Mouse (Mus musculus) C2C12 (cell line): ENCODE results near the gene Lrr1. TPM values are rescaled to one million over a fixed set of nuclear protein-coding genes. Genes with fewer than 3 reads are reported as not detected.
A peak's percentile ranks its signal among the peaks of the same experiment; 100 is the strongest.

Experiments used
- H3K27me3 ChIP-seq: one replicate; pipeline ENCODE4 v1.6.1; 2011; ENCODE audit not compliant: control insufficient read depth, insufficient read depth, insufficient read length
- H3K36me3 ChIP-seq: one replicate; pipeline ENCODE4 v1.6.1; 2011; ENCODE audit not compliant: control insufficient read depth, insufficient read depth
- H3K4me3 ChIP-seq: one replicate; pipeline ENCODE4 v1.5.1; 2011; ENCODE audit warnings: mild to moderate bottlenecking, control low read depth; ENCODE audit not compliant: poor library complexity, insufficient read depth, severe bottlenecking
- H3K79me2 ChIP-seq: one replicate; pipeline ENCODE4 v1.6.1; 2011; ENCODE audit not compliant: control insufficient read depth, insufficient read depth
- H3K79me3 ChIP-seq: one replicate; pipeline ENCODE4 v1.6.1; 2011; ENCODE audit warnings: low read depth, control low read depth
- H3ac ChIP-seq: one replicate; pipeline ENCODE3; 2011; ENCODE audit warnings: low read depth; ENCODE audit not compliant: control insufficient read depth, insufficient read length
- CEBPB ChIP-seq: IDR thresholded peaks from one replicate; pipeline ENCODE4 v1.6.1; 2011; ENCODE audit warnings: low read depth, mild to moderate bottlenecking, control low read depth, moderate library complexity
- CTCF ChIP-seq: IDR thresholded peaks from one replicate; pipeline ENCODE4 v1.5.1; 2011; ENCODE audit not compliant: control insufficient read depth, insufficient read depth, insufficient read length
- FOSL1 ChIP-seq: IDR thresholded peaks from one replicate; pipeline ENCODE4 v1.8.0; 2011; ENCODE audit warnings: mild to moderate bottlenecking, low read length; ENCODE audit not compliant: poor library complexity, insufficient read depth, severe bottlenecking
- MAX ChIP-seq: IDR thresholded peaks from one replicate; pipeline ENCODE4 v1.6.1; 2011; ENCODE audit warnings: mild to moderate bottlenecking, control low read depth
- MYOD1 ChIP-seq: IDR thresholded peaks from one replicate; pipeline ENCODE4 v1.6.1; 2011; ENCODE audit warnings: low read depth; ENCODE audit not compliant: control insufficient read depth, insufficient read length
- MYOG ChIP-seq: IDR thresholded peaks from one replicate; pipeline ENCODE4 v1.6.1; 2011; ENCODE audit not compliant: control insufficient read depth, insufficient read length; ENCODE audit errors: extremely low read depth
- USF1 ChIP-seq: IDR thresholded peaks from one replicate; pipeline ENCODE4 v1.6.1; 2011; ENCODE audit warnings: low read depth, mild to moderate bottlenecking, control low read depth, moderate library complexity
- polyA plus RNA-seq: library from polyadenylated mRNA; unstranded; fragments of >200 nt; fragmentation: generic; extraction: Trizol; gene quantifications from one replicate; pipeline ENCODE4 v1.2.1, GENCODE M21; 2012; ENCODE audit warnings: missing spikeins

Lrr1 gene
- polyA plus RNA-seq, 1 experiment: 30.4 TPM

- Histone ChIP-seq H3K36me3 (peaks cover 51% of the 10 kb centered on the region), H3K4me3 (peak within 1 kb of the TSS; percentile 89), H3K79me2 (peaks cover 79% of the 10 kb centered on the region), H3K27me3 (no peaks in the 10 kb centered on the region), H3K79me3 (peaks cover 54% of the 10 kb centered on the region), H3ac (peak within 1 kb of the TSS; percentile 90)
- TF ChIP-seq MYOD1 (no peak), MAX (no peak), MYOG (no peak), CTCF (no peak), FOSL1 (no peak), CEBPB (no peak), USF1 (no peak)
Measured at GRCm38 (mm10) chr12:69198164-69198535, 29.5 kb downstream of the Lrr1 start, which contains the start of gene Dnaaf2. Dnaaf2 (minus strand) TSS chr12:69198429.

GRCm38 (mm10) chr12:69198985-69199384, 30.4 kb downstream of the Lrr1 start:
- peaks cover 50% of the 10 kb centered on the region for H3K79me3 ChIP-seq
- H3K36me3 ChIP-seq: peaks cover 47% of the 10 kb centered on the region
- TF ChIP-seq CTCF (no peak), CEBPB (no peak), MYOG (no peak)
- H3K4me3 ChIP-seq: no peak overlapping the region
- H3K79me2 ChIP-seq: peaks cover 70% of the 10 kb centered on the region
- H3K27me3 ChIP-seq: no peaks in the 10 kb centered on the region
- no peak overlapping the region for H3ac ChIP-seq

- no peaks in the 10 kb centered on the region for H3K27me3 ChIP-seq
- peaks cover 18% of the 10 kb centered on the region for H3K79me2 ChIP-seq
- H3K36me3 ChIP-seq: peaks cover 51% of the 10 kb centered on the region
- peaks cover 8% of the 10 kb centered on the region for H3K79me3 ChIP-seq
- no peak for TF ChIP-seq FOSL1
- no peak for TF ChIP-seq USF1
- no peak for TF ChIP-seq MYOG
- TF ChIP-seq CEBPB: no peak
- no peak for TF ChIP-seq MYOD1
- TF ChIP-seq MAX: no peak
- no peak for TF ChIP-seq CTCF
- H3ac ChIP-seq: no peak within 1 kb of the TSS
- H3K4me3 ChIP-seq: no peak within 1 kb of the TSS
Measured at GRCm38 (mm10) chr12:69204052-69204833, 35.6 kb downstream of the Lrr1 start, which contains the start of gene Gm49384. Gm49384 (minus strand) TSS chr12:69204267.

GRCm38 (mm10) chr12:69207396-69207795, 38.8 kb downstream of the Lrr1 start:
- Histone ChIP-seq H3K27me3 (no peaks in the 10 kb centered on the region), H3K79me3 (peaks cover 2% of the 10 kb centered on the region), H3ac (no peak overlapping the region), H3K4me3 (no peak overlapping the region), H3K79me2 (no peaks in the 10 kb centered on the region), H3K36me3 (peaks cover 46% of the 10 kb centered on the region)
- TF ChIP-seq CTCF: no peak
- TF ChIP-seq MAX: no peak
- no peak for TF ChIP-seq MYOD1
- no peak for TF ChIP-seq CEBPB
- TF ChIP-seq FOSL1: no peak
- TF ChIP-seq MYOG: no peak
- no peak for TF ChIP-seq USF1

GRCm38 (mm10) chr12:69207926-69208325, 39.3 kb downstream of the Lrr1 start:
- Histone ChIP-seq H3ac (no peak overlapping the region), H3K79me2 (no peaks in the 10 kb centered on the region), H3K27me3 (no peaks in the 10 kb centered on the region), H3K36me3 (peaks cover 41% of the 10 kb centered on the region), H3K79me3 (peaks cover 2% of the 10 kb centered on the region), H3K4me3 (no peak overlapping the region)
- TF ChIP-seq CEBPB (no peak), MYOD1 (no peak), MAX (no peak), FOSL1 (no peak), CTCF (no peak), MYOG (no peak)

GRCm38 (mm10) chr12:69208520-69208919, 39.9 kb downstream of the Lrr1 start:
- H3K79me3 ChIP-seq: no peaks in the 10 kb centered on the region
- H3K36me3 ChIP-seq: peaks cover 42% of the 10 kb centered on the region
- no peaks in the 10 kb centered on the region for H3K27me3 ChIP-seq
- no peaks in the 10 kb centered on the region for H3K79me2 ChIP-seq
- H3K4me3 ChIP-seq: no peak overlapping the region
- TF ChIP-seq CTCF (no peak), FOSL1 (no peak), MYOG (no peak)
- no peak overlapping the region for H3ac ChIP-seq
